Mouse (Mus musculus) Patski (cell line): Measurements from ENCODE around the gene Cdc20. TPM values are rescaled to one million over a fixed set of nuclear protein-coding genes. Genes with fewer than 3 reads are reported as not detected.
A peak's percentile ranks its signal among the peaks of the same experiment; 100 is the strongest.

ENCODE experiments used
- ATAC-seq: fragments of 100-300 bp; one replicate; pipeline ENCODE4 v1.8.0; 2021
- CTCF ChIA-PET: fragments of 350-600 bp; sonication (Branson Sonifier 250); formaldehyde crosslinking; loops from one replicate; lab custom pipeline; 2022; ENCODE audit warnings: inconsistent platforms; lab: Charles Lee
- POLR2A ChIA-PET: fragments of 350-600 bp; sonication (Branson Sonifier 250); formaldehyde crosslinking; loops from one replicate; lab custom pipeline; 2022; ENCODE audit warnings: antibody characterized with exemption, inconsistent platforms; lab: Charles Lee
- DNase-seq: peaks from one replicate; pipeline ENCODE4 v3.0.0-alpha.2; 2011; ENCODE audit warnings: low read depth, low spot score
- H3K27me3 ChIP-seq: fragments of 371-371 bp; one replicate; pipeline ENCODE4 v1.5.1; 2021
- CTCF ChIP-seq: fragments of 100-300 bp; IDR thresholded peaks from one replicate; pipeline ENCODE4 v1.5.1; 2021
- in situ Hi-C: fragments of 300-500 bp; cut with MboI; formaldehyde crosslinking; loops from 3 replicates; pipeline ENCODE4 v1.11.1; 2018; ENCODE audit warnings: low pct_unique_long_range_greater_than_20kb, mixed read lengths
- polyA plus RNA-seq: library from polyadenylated mRNA; unstranded; gene quantifications from one replicate; pipeline ENCODE4 v1.2.3, GENCODE M21; 2021

The Cdc20 gene
- polyA plus RNA-seq: 60.1 TPM

- ChIA-PET CTCF (no interaction called here), POLR2A (interaction anchor here (0.8 kb wide), 1 partner anchor 8 kb away, joined by 3 read pairs; no protein-coding TSS in a partner anchor)
Observed at GRCm38 (mm10) chr4:118436820-118437603, at the start of gene Cdc20. TSS of gene Cdc20 (minus strand) at chr4:118437352.

GRCm38 (mm10) chr4:118476773-118477530 is 39.8 kb upstream of the Cdc20 start:
- peaks cover 9% of the 10 kb centered on the region for H3K27me3 ChIP-seq
- in situ Hi-C loops: no loop called here
- POLR2A ChIA-PET: no interaction called here
- no peak for ATAC-seq
- no peak for TF ChIP-seq CTCF
- CTCF ChIA-PET: no interaction called here
- DNase-seq: no peak

More at GRCm38 (mm10) chr4:118436820-118437603, at the start of gene Cdc20:
- in situ Hi-C loops: no loop called here
- no peak for TF ChIP-seq CTCF
- DNase-seq (peak; percentile 73), ATAC-seq (peak; percentile 92)
- no peaks in the 10 kb centered on the region for H3K27me3 ChIP-seq

- TF ChIP-seq CTCF: no peak
- no peaks in the 10 kb centered on the region for H3K27me3 ChIP-seq
- in situ Hi-C loops: no loop called here
- DNase-seq (no peak), ATAC-seq (no peak)
- POLR2A ChIA-PET: no interaction called here
- CTCF ChIA-PET: no interaction called here
Observed at GRCm38 (mm10) chr4:118472687-118473086, 35.5 kb upstream of the Cdc20 start.

- no peak for TF ChIP-seq CTCF
- DNase-seq (no peak), ATAC-seq (no peak)
- ChIA-PET CTCF (no interaction called here), POLR2A (no interaction called here)
- in situ Hi-C loops: no loop called here
- H3K27me3 ChIP-seq: no peaks in the 10 kb centered on the region
Observed at GRCm38 (mm10) chr4:118471281-118471680, 34.1 kb upstream of the Cdc20 start.

GRCm38 (mm10) chr4:118465697-118466163 is 28.6 kb upstream of the Cdc20 start:
- POLR2A ChIA-PET: no interaction called here
- no peak for TF ChIP-seq CTCF
- ATAC-seq (no peak), DNase-seq (no peak)
- in situ Hi-C loops: no loop called here
- H3K27me3 ChIP-seq: no peaks in the 10 kb centered on the region
- CTCF ChIA-PET: no interaction called here

GRCm38 (mm10) chr4:118464956-118465355 is 27.8 kb upstream of the Cdc20 start:
- in situ Hi-C loops: no loop called here

GRCm38 (mm10) chr4:118457345-118457975 is 20.3 kb upstream of the Cdc20 start, which contains the start of gene Mpl:
TSS of gene Mpl (minus strand) at chr4:118457513.
- TF ChIP-seq CTCF: no peak
- POLR2A ChIA-PET: no interaction called here
- ATAC-seq (no peak), DNase-seq (no peak)
- peaks cover 5% of the 10 kb centered on the region for H3K27me3 ChIP-seq
- CTCF ChIA-PET: no interaction called here
- in situ Hi-C loops: no loop called here

More at GRCm38 (mm10) chr4:118464956-118465355, 27.8 kb upstream of the Cdc20 start:
- ChIA-PET CTCF (no interaction called here), POLR2A (no interaction called here)
- no peak for ATAC-seq
- DNase-seq: no peak
- H3K27me3 ChIP-seq: no peaks in the 10 kb centered on the region
- no peak for TF ChIP-seq CTCF

GRCm38 (mm10) chr4:118446415-118447153 is 9.4 kb upstream of the Cdc20 start:
- ATAC-seq (no peak), DNase-seq (no peak)
- POLR2A ChIA-PET: no interaction called here
- no peak for TF ChIP-seq CTCF
- CTCF ChIA-PET: interaction anchor here (1.9 kb wide), 1 partner anchor 120 kb away, joined by 4 read pairs; no protein-coding TSS in a partner anchor
- in situ Hi-C loops: no loop called here
- peaks cover 14% of the 10 kb centered on the region for H3K27me3 ChIP-seq

GRCm38 (mm10) chr4:118445781-118446414 is 8.7 kb upstream of the Cdc20 start:
- in situ Hi-C loops: no loop called here
- ChIA-PET CTCF (interaction anchor here (1.9 kb wide), 1 partner anchor 120 kb away, joined by 4 read pairs; no protein-coding TSS in a partner anchor), POLR2A (no interaction called here)
- no peak for TF ChIP-seq CTCF
- no peak for ATAC-seq
- DNase-seq: no peak
- H3K27me3 ChIP-seq: peaks cover 14% of the 10 kb centered on the region
